Mouse (Mus musculus) stomach, postnatal 0 days (tissue): ENCODE results near the gene Pptc7. TPM values are rescaled to one million over a fixed set of nuclear protein-coding genes. Genes with fewer than 3 reads are reported as not detected.
A peak's percentile ranks its signal among the peaks of the same experiment; 100 is the strongest.

Experiments used
- ATAC-seq: fragments of 200-750 bp; cut with Nextera tagmentation; 2 replicates; pipeline ENCODE4 v1.8.0; 2017; ENCODE audit not compliant: low FRiP score, low TSS enrichment
- DNase-seq: peaks from one replicate; pipeline ENCODE4 v3.0.0-alpha.2; 2016; ENCODE audit warnings: low spot score
- H3K27ac ChIP-seq: fragments of 300-500 bp; sonication (generic); replicated peaks from 2 replicates; pipeline ENCODE4 v1.5.1; 2014; ENCODE audit warnings: mild to moderate bottlenecking, control low read depth
- H3K27me3 ChIP-seq: fragments of 300-500 bp; sonication (generic); 2 replicates; pipeline ENCODE4 v1.6.1; 2014; ENCODE audit warnings: low read length; ENCODE audit not compliant: control insufficient read depth, insufficient read depth
- H3K36me3 ChIP-seq: fragments of 300-500 bp; sonication (generic); 2 replicates; pipeline ENCODE4 v1.6.1; 2014; ENCODE audit warnings: low read length, mixed read lengths; ENCODE audit not compliant: control insufficient read depth, insufficient read depth
- H3K4me1 ChIP-seq: fragments of 300-500 bp; sonication (generic); replicated peaks from 2 replicates; pipeline ENCODE4 v1.6.1; 2014; ENCODE audit warnings: antibody characterized with exemption; ENCODE audit not compliant: control insufficient read depth, insufficient read depth
- H3K4me2 ChIP-seq: fragments of 300-500 bp; sonication (generic); replicated peaks from 2 replicates; pipeline ENCODE4 v1.6.1; 2014; ENCODE audit warnings: low read depth, mild to moderate bottlenecking, control low read depth, moderate library complexity
- H3K4me3 ChIP-seq: fragments of 300-500 bp; sonication (generic); 2 replicates; pipeline ENCODE4 v1.5.1; 2014; ENCODE audit warnings: low read depth, low read length, control low read depth
- H3K9ac ChIP-seq: fragments of 300-500 bp; sonication (generic); 2 replicates; pipeline ENCODE4 v1.6.1; 2014; ENCODE audit warnings: mild to moderate bottlenecking, low read length, control low read depth, mixed read lengths
- H3K9me3 ChIP-seq: fragments of 300-500 bp; sonication (generic); 2 replicates; pipeline ENCODE4 v1.6.1; 2016; ENCODE audit warnings: low read length; ENCODE audit not compliant: control insufficient read depth
- CTCF ChIP-seq: IDR thresholded peaks from 2 replicates; pipeline ENCODE4 v1.5.1; 2016; ENCODE audit warnings: antibody characterized with exemption, low read depth, mild to moderate bottlenecking, moderate library complexity
- EP300 ChIP-seq: optimal IDR thresholded peaks from 2 replicates; pipeline ENCODE3; 2016; ENCODE audit warnings: antibody characterized with exemption
- WGBS: fragments of 180-500 bp; shearing (Covaris S2); extraction: QIAGEN DNeasy Blood & Tissue Kit; methylation state at CpG from one replicate; pipeline ENCODE4 v1.1.7; 2014; 5-methylcytosine and 5-hydroxymethylcytosine counted together
- polyA plus RNA-seq: library from polyadenylated mRNA; unstranded; fragments of >200 nt; fragmentation: Nextera tagmentation; extraction: Ambion mirVana; gene quantifications from 2 replicates; pipeline ENCODE4 v1.2.1, GENCODE M21; 2015

Pptc7 gene
- polyA plus RNA-seq, 1 experiment from 2014 or later, result 7.8 TPM

- Histone ChIP-seq H3K27ac (no peak overlapping the region), H3K4me3 (no peak overlapping the region; the same call in 1 of the 2 replicates), H3K4me2 (no peak overlapping the region), H3K9me3 (no peaks in the 10 kb centered on the region), H3K36me3 (no peaks in the 10 kb centered on the region), H3K4me1 (0 out of 2 replicates have a peak, but pooled peaks cover 7% of the 10 kb centered on the region), H3K27me3 (no peaks in the 10 kb centered on the region), H3K9ac (no peak overlapping the region)
- DNase-seq (no peak), ATAC-seq (no peak)
- no peak for TF ChIP-seq CTCF
- TF ChIP-seq EP300, result no peak
- 29% methylated on average over 2 of the region's 2 CpGs for WGBS
Observed at GRCm38 (mm10) chr5:122283828-122284182, 360 bp upstream of the Pptc7 start.

GRCm38 (mm10) chr5:122285029-122285766 lies 1.0 kb downstream of the Pptc7 start:
- Histone ChIP-seq H3K36me3 (no peaks in the 10 kb centered on the region), H3K4me1 (0 out of 2 replicates have a peak, but pooled peaks cover 7% of the 10 kb centered on the region), H3K4me3 (peak overlapping the region; percentile 94), H3K4me2 (peak overlapping the region; percentile 93), H3K9ac (peak overlapping the region; percentile 93), H3K27ac (peak overlapping the region; percentile 82), H3K27me3 (no peaks in the 10 kb centered on the region), H3K9me3 (no peaks in the 10 kb centered on the region)
- WGBS, result under 1% methylated on average over 32 of the region's 34 CpGs
- TF ChIP-seq CTCF (peak; percentile 45), EP300 (no peak)
- DNase-seq (peak; percentile 72), ATAC-seq (peak; percentile 11; the same call in 1 of the 2 replicates)

GRCm38 (mm10) chr5:122285767-122286150 lies 1.6 kb downstream of the Pptc7 start:
- TF ChIP-seq EP300 (no peak), CTCF (no peak)
- H3K36me3 ChIP-seq, result no peaks in the 10 kb centered on the region
- H3K27me3 ChIP-seq, result no peaks in the 10 kb centered on the region
- peak overlapping the region; percentile 93 for H3K9ac ChIP-seq
- peak overlapping the region; percentile 94 for H3K4me3 ChIP-seq
- ATAC-seq, result no peak
- H3K4me2 ChIP-seq, result peak overlapping the region; percentile 93
- DNase-seq, result no peak
- no peaks in the 10 kb centered on the region for H3K9me3 ChIP-seq
- no peak overlapping the region for H3K27ac ChIP-seq
- 46% methylated on average over 7 of the region's 7 CpGs for WGBS
- 0 out of 2 replicates have a peak, but pooled peaks cover 4% of the 10 kb centered on the region for H3K4me1 ChIP-seq

GRCm38 (mm10) chr5:122286191-122286590 lies 2.0 kb downstream of the Pptc7 start:
- ATAC-seq (no peak), DNase-seq (no peak)
- H3K27me3 ChIP-seq, result no peaks in the 10 kb centered on the region
- no peak overlapping the region for H3K27ac ChIP-seq
- no peaks in the 10 kb centered on the region for H3K9me3 ChIP-seq
- 0 out of 2 replicates have a peak overlapping the region, but pooled peaks have one; percentile 38 for H3K9ac ChIP-seq
- no peak overlapping the region for H3K4me3 ChIP-seq
- peak overlapping the region; percentile 93 for H3K4me2 ChIP-seq
- 82% methylated on average over 10 of the region's 10 CpGs for WGBS
- 0 out of 2 replicates have a peak, but pooled peaks cover 3% of the 10 kb centered on the region for H3K4me1 ChIP-seq
- no peaks in the 10 kb centered on the region for H3K36me3 ChIP-seq
- no peak for TF ChIP-seq CTCF
- TF ChIP-seq EP300, result no peak

GRCm38 (mm10) chr5:122287026-122287425 lies 2.9 kb downstream of the Pptc7 start:
- Histone ChIP-seq H3K27ac (no peak overlapping the region), H3K36me3 (no peaks in the 10 kb centered on the region), H3K27me3 (no peaks in the 10 kb centered on the region), H3K9ac (no peak overlapping the region), H3K4me3 (no peak overlapping the region), H3K4me2 (no peak overlapping the region), H3K9me3 (no peaks in the 10 kb centered on the region), H3K4me1 (0 out of 2 replicates have a peak, but pooled peaks cover 3% of the 10 kb centered on the region)
- ATAC-seq (no peak), DNase-seq (no peak)
- TF ChIP-seq CTCF, result no peak
- no peak for TF ChIP-seq EP300
- 77% methylated on average over 4 of the region's 4 CpGs for WGBS
